Mouse (Mus musculus) adrenal gland (tissue): Measurements from ENCODE around the gene Cdc14a.

Experiments used
- intact Hi-C: fragments of 180-260 bp; cut with DNase I; formaldehyde crosslinking; loops from one replicate; pipeline ENCODE4 v1.15.1; 2025

The Cdc14a gene

GRCm38 (mm10) chr3:116284735-116285134 lies 139.1 kb downstream of the Cdc14a start:
- intact Hi-C loops: no loop called here

GRCm38 (mm10) chr3:116283996-116284395 lies 139.8 kb downstream of the Cdc14a start:
- intact Hi-C loops: no loop called here

GRCm38 (mm10) chr3:116281663-116282062 lies 142.2 kb downstream of the Cdc14a start:
- intact Hi-C loops: no loop called here

- intact Hi-C loops: no loop called here
These were observed 146.7 kb downstream of the Cdc14a start for GRCm38 (mm10) chr3:116277146-116277545.

GRCm38 (mm10) chr3:116271679-116272078 lies 152.2 kb downstream of the Cdc14a start:
- intact Hi-C loops: no loop called here

- intact Hi-C loops: no loop called here
These were observed 156.7 kb downstream of the Cdc14a start for GRCm38 (mm10) chr3:116267036-116267654.

- intact Hi-C loops: no loop called here
These were observed 157.5 kb downstream of the Cdc14a start for GRCm38 (mm10) chr3:116266360-116266759.

GRCm38 (mm10) chr3:116263977-116264376 lies 159.9 kb downstream of the Cdc14a start:
- intact Hi-C loops: no loop called here

GRCm38 (mm10) chr3:116263061-116263460 lies 160.8 kb downstream of the Cdc14a start:
- intact Hi-C loops: no loop called here

- intact Hi-C loops: no loop called here
These were observed 167.7 kb downstream of the Cdc14a start for GRCm38 (mm10) chr3:116256104-116256503.

- intact Hi-C loops: no loop called here
These were observed 170.7 kb downstream of the Cdc14a start, which contains the start of gene Gpr88 for GRCm38 (mm10) chr3:116253077-116253531. TSS of gene Gpr88 (minus strand) at chr3:116253503.

- intact Hi-C loops: no loop called here
These were observed 171.4 kb downstream of the Cdc14a start for GRCm38 (mm10) chr3:116252255-116253040.

GRCm38 (mm10) chr3:116251481-116252254 lies 172.2 kb downstream of the Cdc14a start:
- intact Hi-C loops: no loop called here

GRCm38 (mm10) chr3:116249026-116249425 lies 174.8 kb downstream of the Cdc14a start:
- intact Hi-C loops: no loop called here

- intact Hi-C loops: no loop called here
These were observed 179.4 kb downstream of the Cdc14a start for GRCm38 (mm10) chr3:116244476-116244875.

GRCm38 (mm10) chr3:116242685-116243084 lies 181.1 kb downstream of the Cdc14a start:
- intact Hi-C loops: no loop called here

- intact Hi-C loops: no loop called here
These were observed 186.3 kb downstream of the Cdc14a start for GRCm38 (mm10) chr3:116237527-116237926.

GRCm38 (mm10) chr3:116236856-116237255 lies 187.0 kb downstream of the Cdc14a start:
- intact Hi-C loops: no loop called here

- intact Hi-C loops: no loop called here
These were observed 190.3 kb downstream of the Cdc14a start for GRCm38 (mm10) chr3:116233515-116233914.

- intact Hi-C loops: no loop called here
These were observed 191.1 kb downstream of the Cdc14a start for GRCm38 (mm10) chr3:116232763-116233162.

GRCm38 (mm10) chr3:116229336-116229735 lies 194.5 kb downstream of the Cdc14a start:
- intact Hi-C loops: no loop called here
